Mouse (Mus musculus) heart, embryonic 11.5 days (tissue): Measurements from ENCODE around the gene Krtap12-1. TPM values are rescaled to one million over a fixed set of nuclear protein-coding genes. Genes with fewer than 3 reads are reported as not detected.
"Not testable (repeated sequence)": the region's sequence is repeated elsewhere in the genome, so short reads cannot be mapped to it uniquely, and the experiment has no call there.

Experiments used
- ATAC-seq: fragments of 200-750 bp; cut with Nextera tagmentation; replicated peaks from 2 replicates; pipeline ENCODE4 v1.8.0; 2017; ENCODE audit warnings: moderate library complexity; ENCODE audit not compliant: insufficient number of reproducible peaks, low FRiP score, low TSS enrichment
- H3K27ac ChIP-seq: fragments of 300-500 bp; sonication (generic); 2 replicates; pipeline ENCODE4 v1.5.1; 2014; ENCODE audit warnings: mild to moderate bottlenecking, low read depth, low read length
- H3K27me3 ChIP-seq: fragments of 300-500 bp; sonication (generic); 2 replicates; pipeline ENCODE4 v1.6.1; 2014; ENCODE audit warnings: mild to moderate bottlenecking, low read length, mixed read lengths; ENCODE audit not compliant: control insufficient read depth, insufficient read depth
- H3K36me3 ChIP-seq: fragments of 300-500 bp; sonication (generic); 2 replicates; pipeline ENCODE4 v1.6.1; 2014; ENCODE audit warnings: mild to moderate bottlenecking, low read length, moderate library complexity, mixed read lengths; ENCODE audit not compliant: control insufficient read depth, insufficient read depth
- H3K4me1 ChIP-seq: fragments of 300-500 bp; sonication (generic); 2 replicates; pipeline ENCODE4 v1.6.1; 2014; ENCODE audit warnings: low read length; ENCODE audit not compliant: control insufficient read depth, insufficient read depth
- H3K4me2 ChIP-seq: fragments of 300-500 bp; sonication (generic); 2 replicates; pipeline ENCODE4 v1.6.1; 2014; ENCODE audit warnings: mild to moderate bottlenecking, moderate library complexity
- H3K4me3 ChIP-seq: fragments of 300-500 bp; sonication (generic); 2 replicates; pipeline ENCODE4 v1.5.1; 2014; ENCODE audit warnings: low read depth, low read length
- H3K9ac ChIP-seq: fragments of 300-500 bp; sonication (generic); 2 replicates; pipeline ENCODE4 v1.6.1; 2014; ENCODE audit warnings: mild to moderate bottlenecking, low read depth, low read length, moderate library complexity
- H3K9me3 ChIP-seq: fragments of 300-500 bp; sonication (generic); replicated peaks from 2 replicates; pipeline ENCODE4 v1.6.1; 2016; ENCODE audit warnings: low read length; ENCODE audit not compliant: control insufficient read depth
- whole genome bisulfite sequencing: fragments of 180-500 bp; shearing (Covaris S2); extraction: QIAGEN DNeasy Blood & Tissue Kit; methylation state at CpG from one replicate; pipeline ENCODE4 v1.1.7; 2014; ENCODE audit not compliant: insufficient replicate concordance; 5-methylcytosine and 5-hydroxymethylcytosine counted together
- polyA plus RNA-seq: library from polyadenylated mRNA; unstranded; fragments of >200 nt; fragmentation: Nextera tagmentation; extraction: Ambion mirVana; gene quantifications from 2 replicates; pipeline ENCODE4 v1.2.1, GENCODE M21; 2014

Krtap12-1 gene
- polyA plus RNA-seq, 1 experiment from 2014 or later: not detected

GRCm38 (mm10) chr10:77728280-77728679 is 7.9 kb downstream of the Krtap12-1 start:
- H3K27me3 ChIP-seq: no peaks in the 10 kb centered on the region
- no peaks in the 10 kb centered on the region for H3K9me3 ChIP-seq
- no peak overlapping the region for H3K4me3 ChIP-seq
- H3K4me2 ChIP-seq: no peak overlapping the region
- ATAC-seq: no peak
- 59% methylated on average over 4 of the region's 4 CpGs for WGBS
- no peak overlapping the region for H3K27ac ChIP-seq
- no peaks in the 10 kb centered on the region for H3K36me3 ChIP-seq
- no peaks in the 10 kb centered on the region for H3K4me1 ChIP-seq
- H3K9ac ChIP-seq: no peak overlapping the region

DNA sequence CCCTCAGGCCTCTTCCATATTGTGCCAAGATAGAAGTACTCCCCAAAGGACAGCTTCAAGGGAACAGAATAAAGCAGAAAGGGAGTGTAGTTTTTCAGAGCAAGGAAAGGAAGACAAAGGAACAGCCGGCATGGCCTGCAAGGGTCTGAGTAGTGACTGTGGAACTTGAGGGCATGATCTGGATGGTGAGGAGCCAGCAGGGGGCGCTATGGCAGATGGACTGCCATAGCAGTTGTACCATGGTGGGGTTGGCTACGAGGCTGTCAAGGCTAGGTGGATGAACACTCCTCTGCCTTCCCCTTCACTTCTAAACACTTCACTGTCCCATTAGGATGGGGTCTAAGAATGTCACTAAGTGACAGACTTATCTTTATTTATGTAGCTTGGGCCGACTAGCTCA is 8.8 kb downstream of the Krtap12-1 start:
- no peaks in the 10 kb centered on the region for H3K9me3 ChIP-seq
- H3K4me3 ChIP-seq: no peak overlapping the region
- no peaks in the 10 kb centered on the region for H3K4me1 ChIP-seq
- H3K4me2 ChIP-seq: no peak overlapping the region
- H3K36me3 ChIP-seq: no peaks in the 10 kb centered on the region
- 42% methylated on average over 4 of the region's 4 CpGs for WGBS
- H3K9ac ChIP-seq: no peak overlapping the region
- H3K27ac ChIP-seq: no peak overlapping the region
- no peaks in the 10 kb centered on the region for H3K27me3 ChIP-seq
- no peak for ATAC-seq

- Histone ChIP-seq H3K4me2 (no peak overlapping the region), H3K4me3 (no peak overlapping the region), H3K36me3 (no peaks in the 10 kb centered on the region), H3K27me3 (no peaks in the 10 kb centered on the region), H3K27ac (no peak overlapping the region), H3K9ac (no peak overlapping the region), H3K9me3 (peaks cover 3% of the 10 kb centered on the region; the same call in 1 of the 2 replicates), H3K4me1 (no peaks in the 10 kb centered on the region)
- ATAC-seq: no peak
- WGBS: 94% methylated on average over 1 of the region's 1 CpGs
These were observed 15.5 kb downstream of the Krtap12-1 start for GRCm38 (mm10) chr10:77735928-77736327.

- no peak overlapping the region for H3K9ac ChIP-seq
- ATAC-seq: no peak
- H3K27me3 ChIP-seq: no peaks in the 10 kb centered on the region
- no peaks in the 10 kb centered on the region for H3K4me1 ChIP-seq
- H3K36me3 ChIP-seq: no peaks in the 10 kb centered on the region
- 78% methylated on average over 4 of the region's 4 CpGs for WGBS
- H3K9me3 ChIP-seq: peaks cover 3% of the 10 kb centered on the region; the same call in 1 of the 2 replicates
- H3K27ac ChIP-seq: no peak overlapping the region
- no peak overlapping the region for H3K4me3 ChIP-seq
- H3K4me2 ChIP-seq: no peak overlapping the region
These were observed 18.5 kb downstream of the Krtap12-1 start for GRCm38 (mm10) chr10:77738929-77739328.

GRCm38 (mm10) chr10:77741924-77742688 is 21.7 kb downstream of the Krtap12-1 start, which contains the start of gene Gm18596:
Gene Gm18596, minus strand, starts transcription at chr10:77742638.
- H3K36me3 ChIP-seq, H3K27ac ChIP-seq, H3K9ac ChIP-seq, ATAC-seq, H3K4me1 ChIP-seq, H3K27me3 ChIP-seq, H3K9me3 ChIP-seq, H3K4me2 ChIP-seq, H3K4me3 ChIP-seq: not testable (repeated sequence)
- 50% methylated on average over 4 of the region's 5 CpGs for WGBS

DNA sequence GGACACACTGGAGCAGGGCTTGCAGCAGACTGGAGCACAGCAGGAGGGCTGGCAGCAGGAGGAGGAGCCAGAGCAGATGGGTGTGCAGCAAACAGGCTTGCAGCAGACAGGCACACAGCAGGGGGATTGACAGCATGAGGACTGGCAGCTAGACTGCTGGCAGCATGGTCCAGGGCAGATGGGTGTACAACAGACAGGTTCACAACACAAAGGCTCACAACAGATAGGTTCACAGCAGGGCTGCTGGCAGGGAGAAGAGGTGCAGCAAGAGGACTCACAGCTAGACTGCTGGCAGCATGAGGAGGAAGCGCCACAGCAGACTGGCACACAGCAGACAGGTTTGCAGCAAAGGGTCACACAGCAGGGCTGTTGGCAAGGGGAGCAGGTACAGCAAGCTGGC is 30.3 kb downstream of the Krtap12-1 start:
- H3K27me3 ChIP-seq, H3K4me3 ChIP-seq, H3K4me2 ChIP-seq, H3K9me3 ChIP-seq, H3K36me3 ChIP-seq, H3K9ac ChIP-seq, H3K4me1 ChIP-seq, H3K27ac ChIP-seq, ATAC-seq: not testable (repeated sequence)
- WGBS: 65% methylated on average over 1 of the region's 1 CpGs

DNA sequence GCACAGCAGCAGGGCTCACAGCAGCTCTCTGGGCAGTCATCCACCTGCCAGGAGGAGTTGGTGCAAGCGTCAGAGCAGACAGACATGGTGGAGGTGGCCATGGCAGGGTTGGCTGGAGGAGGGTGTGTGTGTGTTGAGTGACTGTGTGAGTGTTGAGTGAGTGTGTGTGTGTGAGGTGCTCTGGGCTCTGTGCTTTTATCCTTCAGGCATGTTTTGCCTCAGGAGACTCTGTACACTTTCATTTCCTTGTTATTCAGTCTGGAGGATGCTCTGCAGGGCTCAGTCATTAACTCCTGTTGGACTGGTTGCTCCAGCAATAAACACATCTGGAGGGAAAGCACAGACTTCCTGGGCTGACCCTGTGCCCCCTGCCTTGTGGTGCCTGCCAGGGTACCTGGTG is 30.9 kb downstream of the Krtap12-1 start, which contains the start of gene Gm9736:
Gm9736 (minus strand) TSS at position 101 of the 400 bp plus-strand sequence.
- H3K36me3 ChIP-seq, H3K4me2 ChIP-seq, H3K4me1 ChIP-seq, H3K4me3 ChIP-seq, H3K27me3 ChIP-seq, H3K27ac ChIP-seq, H3K9me3 ChIP-seq, H3K9ac ChIP-seq, ATAC-seq: not testable (repeated sequence)
- WGBS: 46% methylated on average over 1 of the region's 1 CpGs

DNA sequence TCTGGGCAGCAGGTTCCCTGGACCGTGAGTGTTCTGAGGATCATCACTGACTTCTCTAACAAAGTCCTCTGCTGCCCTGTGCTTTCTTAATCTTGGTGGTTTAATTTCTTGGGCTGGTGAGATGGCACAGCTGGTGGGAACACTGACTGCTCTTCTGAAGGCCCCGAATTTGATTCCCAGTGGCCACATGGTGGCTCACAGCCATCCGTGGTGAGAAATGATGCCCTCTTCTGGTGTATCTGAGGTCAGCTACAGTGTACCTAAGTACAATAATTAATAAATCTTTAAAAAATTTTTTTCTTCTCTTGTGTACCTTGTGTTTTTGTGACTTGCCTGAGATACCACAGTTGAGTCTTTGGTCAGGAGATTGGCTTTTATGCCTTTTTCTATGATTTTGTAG is 31.9 kb downstream of the Krtap12-1 start:
- not testable (repeated sequence) for H3K9me3 ChIP-seq, H3K36me3 ChIP-seq, H3K4me3 ChIP-seq, ATAC-seq, H3K4me1 ChIP-seq, H3K27ac ChIP-seq, H3K4me2 ChIP-seq, H3K9ac ChIP-seq, H3K27me3 ChIP-seq
- 47% methylated on average over 3 of the region's 3 CpGs for WGBS

GRCm38 (mm10) chr10:77753448-77753847 is 33.0 kb downstream of the Krtap12-1 start:
- H3K27ac ChIP-seq: no peak overlapping the region
- no peak overlapping the region for H3K9ac ChIP-seq
- no peaks in the 10 kb centered on the region for H3K4me1 ChIP-seq
- H3K36me3 ChIP-seq: no peaks in the 10 kb centered on the region
- H3K4me3 ChIP-seq: no peak overlapping the region
- no peaks in the 10 kb centered on the region for H3K27me3 ChIP-seq
- H3K4me2 ChIP-seq: no peak overlapping the region
- no peak for ATAC-seq
- no peaks in the 10 kb centered on the region for H3K9me3 ChIP-seq
